Mouse (Mus musculus) midbrain, embryonic 16.5 days (tissue): ENCODE data around the gene Tspan12. TPM values are rescaled to one million over a fixed set of nuclear protein-coding genes. Genes with fewer than 3 reads are reported as not detected.

Experiments used
- ATAC-seq: fragments of 200-750 bp; cut with Nextera tagmentation; 2 replicates; pipeline ENCODE4 v1.8.0; 2017; ENCODE audit warnings: moderate TSS enrichment
- H3K27ac ChIP-seq: fragments of 300-500 bp; sonication (generic); 2 replicates; pipeline ENCODE4 v1.5.1; 2014; ENCODE audit warnings: mild to moderate bottlenecking, low read length, mixed read lengths
- H3K27me3 ChIP-seq: fragments of 300-500 bp; sonication (generic); 2 replicates; pipeline ENCODE4 v1.6.1; 2014; ENCODE audit warnings: low read depth, low read length, mixed read lengths; ENCODE audit not compliant: control insufficient read depth, insufficient read depth
- H3K36me3 ChIP-seq: fragments of 300-500 bp; sonication (generic); 2 replicates; pipeline ENCODE4 v1.6.1; 2014; ENCODE audit warnings: mild to moderate bottlenecking, low read length, moderate library complexity, mixed read lengths; ENCODE audit not compliant: control insufficient read depth, insufficient read depth
- H3K4me1 ChIP-seq: fragments of 300-500 bp; sonication (generic); 2 replicates; pipeline ENCODE4 v1.6.1; 2014; ENCODE audit warnings: mild to moderate bottlenecking, low read length, mixed read lengths; ENCODE audit not compliant: control insufficient read depth, insufficient read depth
- H3K4me2 ChIP-seq: fragments of 300-500 bp; sonication (generic); 2 replicates; pipeline ENCODE4 v1.6.1; 2014; ENCODE audit warnings: mild to moderate bottlenecking, low read length, mixed read lengths
- H3K4me3 ChIP-seq: fragments of 300-500 bp; sonication (generic); 2 replicates; pipeline ENCODE4 v1.5.1; 2014; ENCODE audit warnings: low read depth, mild to moderate bottlenecking, low read length, moderate library complexity, mixed read lengths
- H3K9ac ChIP-seq: fragments of 300-500 bp; sonication (generic); 2 replicates; pipeline ENCODE4 v1.6.1; 2014; ENCODE audit warnings: low read depth, low read length, mixed read lengths
- H3K9me3 ChIP-seq: fragments of 300-500 bp; sonication (generic); replicated peaks from 2 replicates; pipeline ENCODE4 v1.6.1; 2014; ENCODE audit warnings: mild to moderate bottlenecking, low read length, mixed read lengths; ENCODE audit not compliant: control insufficient read depth, poor library complexity, severe bottlenecking
- WGBS: fragments of 180-500 bp; shearing (Covaris S2); extraction: QIAGEN DNeasy Blood & Tissue Kit; methylation state at CpG from one replicate; pipeline ENCODE4 v1.1.7; 2014; 5-methylcytosine and 5-hydroxymethylcytosine counted together
- polyA plus RNA-seq: library from polyadenylated mRNA; unstranded; fragments of >200 nt; fragmentation: Nextera tagmentation; extraction: Ambion mirVana; gene quantifications from 2 replicates; pipeline ENCODE4 v1.2.1, GENCODE M21; 2015

Tspan12 gene
- polyA plus RNA-seq, 1 experiment from 2014 or later: 63.2 TPM

GRCm38 (mm10) chr6:21769447-21769809 lies 82.9 kb downstream of the Tspan12 start:
- H3K4me3 ChIP-seq: no peak overlapping the region
- 95% methylated on average over 1 of the region's 1 CpGs for WGBS
- no peaks in the 10 kb centered on the region for H3K27me3 ChIP-seq
- 0 out of 2 replicates have a peak, but pooled peaks cover 2% of the 10 kb centered on the region for H3K36me3 ChIP-seq
- no peaks in the 10 kb centered on the region for H3K9me3 ChIP-seq
- no peak overlapping the region for H3K9ac ChIP-seq
- H3K4me1 ChIP-seq: no peaks in the 10 kb centered on the region
- ATAC-seq: no peak
- no peak overlapping the region for H3K4me2 ChIP-seq
- H3K27ac ChIP-seq: no peak overlapping the region

GRCm38 (mm10) chr6:21768745-21769446 lies 83.4 kb downstream of the Tspan12 start:
- H3K27ac ChIP-seq: no peak overlapping the region
- no peak overlapping the region for H3K9ac ChIP-seq
- WGBS: 92% methylated on average over 9 of the region's 9 CpGs
- H3K4me3 ChIP-seq: no peak overlapping the region
- no peaks in the 10 kb centered on the region for H3K27me3 ChIP-seq
- no peaks in the 10 kb centered on the region for H3K9me3 ChIP-seq
- ATAC-seq: no peak
- H3K4me2 ChIP-seq: no peak overlapping the region
- no peaks in the 10 kb centered on the region for H3K4me1 ChIP-seq
- 0 out of 2 replicates have a peak, but pooled peaks cover 2% of the 10 kb centered on the region for H3K36me3 ChIP-seq

GRCm38 (mm10) chr6:21767787-21768221 lies 84.5 kb downstream of the Tspan12 start:
- Histone ChIP-seq H3K36me3 (0 out of 2 replicates have a peak, but pooled peaks cover 2% of the 10 kb centered on the region), H3K27me3 (no peaks in the 10 kb centered on the region), H3K27ac (no peak overlapping the region), H3K9ac (no peak overlapping the region), H3K4me2 (no peak overlapping the region), H3K4me3 (no peak overlapping the region), H3K9me3 (no peaks in the 10 kb centered on the region), H3K4me1 (no peaks in the 10 kb centered on the region)
- ATAC-seq: no peak
- 75% methylated on average over 12 of the region's 12 CpGs for WGBS

GRCm38 (mm10) chr6:21747536-21747935 lies 104.8 kb downstream of the Tspan12 start:
- WGBS: 60% methylated on average over 1 of the region's 1 CpGs
- no peak overlapping the region for H3K9ac ChIP-seq
- no peak overlapping the region for H3K4me2 ChIP-seq
- no peak overlapping the region for H3K4me3 ChIP-seq
- no peaks in the 10 kb centered on the region for H3K27me3 ChIP-seq
- H3K9me3 ChIP-seq: no peaks in the 10 kb centered on the region
- no peak for ATAC-seq
- no peaks in the 10 kb centered on the region for H3K4me1 ChIP-seq
- no peaks in the 10 kb centered on the region for H3K36me3 ChIP-seq
- no peak overlapping the region for H3K27ac ChIP-seq

- Histone ChIP-seq H3K4me1 (no peaks in the 10 kb centered on the region), H3K4me3 (no peak overlapping the region), H3K27me3 (no peaks in the 10 kb centered on the region), H3K9ac (no peak overlapping the region), H3K4me2 (no peak overlapping the region), H3K36me3 (no peaks in the 10 kb centered on the region), H3K27ac (no peak overlapping the region), H3K9me3 (no peaks in the 10 kb centered on the region)
- WGBS: 77% methylated on average over 3 of the region's 3 CpGs
- no peak for ATAC-seq
Measured at GRCm38 (mm10) chr6:21744615-21745266, 107.6 kb downstream of the Tspan12 start.

GRCm38 (mm10) chr6:21740606-21741005 lies 111.7 kb downstream of the Tspan12 start:
- Histone ChIP-seq H3K4me3 (no peak overlapping the region), H3K9ac (no peak overlapping the region), H3K27ac (no peak overlapping the region), H3K4me2 (no peak overlapping the region), H3K27me3 (no peaks in the 10 kb centered on the region), H3K36me3 (no peaks in the 10 kb centered on the region), H3K9me3 (no peaks in the 10 kb centered on the region), H3K4me1 (no peaks in the 10 kb centered on the region)
- 54% methylated on average over 2 of the region's 2 CpGs for WGBS
- no peak for ATAC-seq

DNA sequence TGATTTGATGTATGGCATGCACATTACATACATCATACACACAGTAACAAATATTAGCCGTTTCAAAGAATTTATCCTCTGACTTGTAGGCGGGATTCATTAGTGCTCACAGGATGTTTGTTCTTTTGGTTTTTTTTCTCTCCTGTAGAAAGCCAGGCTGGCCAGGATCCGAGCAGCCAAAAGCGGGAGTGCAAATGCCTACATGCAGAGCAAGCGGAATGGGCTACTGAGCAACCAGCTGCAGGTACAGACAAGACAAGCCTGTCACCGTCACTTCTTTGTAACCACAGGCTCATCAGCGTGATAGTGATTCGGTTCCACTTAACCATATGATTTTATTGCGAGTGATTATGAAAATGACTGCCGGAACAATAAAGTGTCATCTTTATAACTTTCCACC lies 130.1 kb downstream of the Tspan12 start:
- no peaks in the 10 kb centered on the region for H3K36me3 ChIP-seq
- H3K4me1 ChIP-seq: no peaks in the 10 kb centered on the region
- H3K9me3 ChIP-seq: no peaks in the 10 kb centered on the region
- 88% methylated on average over 10 of the region's 10 CpGs for WGBS
- H3K9ac ChIP-seq: no peak overlapping the region
- no peak for ATAC-seq
- H3K27ac ChIP-seq: no peak overlapping the region
- H3K27me3 ChIP-seq: no peaks in the 10 kb centered on the region
- no peak overlapping the region for H3K4me3 ChIP-seq
- H3K4me2 ChIP-seq: no peak overlapping the region

Other genes starting within 250 kb of the Tspan12 start
- gene Ing3, start 97.1 kb upstream of the Tspan12 start, polyA plus RNA-seq: 44.2 and 50.0 TPM in 2 replicates
- gene Cped1, start 133.4 kb upstream of the Tspan12 start, polyA plus RNA-seq: 2.1 and 2.7 TPM in 2 replicates